Mouse (Mus musculus) thymus, postnatal 36 days (tissue): Measurements from ENCODE around the gene Lcp1.

ENCODE experiments used
- DNase-seq, 2 experiments: peaks; one replicate each; pipeline ENCODE4 v3.0.0; 2022; ENCODE audit warnings: mixed read lengths in 2 of 2

Lcp1 gene

GRCm38 (mm10) chr14:75176425-75177045 is 45.6 kb downstream of the Lcp1 start:
- DNase-seq = peak; percentile 68 to 73

GRCm38 (mm10) chr14:75177400-75177799 is 46.5 kb downstream of the Lcp1 start:
- no peak for DNase-seq

- peak; percentile 77 to 82 for DNase-seq
These were observed 47.5 kb downstream of the Lcp1 start for GRCm38 (mm10) chr14:75178384-75178793.

- peak; percentile 65 to 66 for DNase-seq
These were observed 47.9 kb downstream of the Lcp1 start for GRCm38 (mm10) chr14:75178801-75179211.

- peak; percentile 76 to 82 for DNase-seq
These were observed 48.5 kb downstream of the Lcp1 start for GRCm38 (mm10) chr14:75179255-75179963.

GRCm38 (mm10) chr14:75180551-75180978 is 49.7 kb downstream of the Lcp1 start:
- peak; percentile 25 to 39 for DNase-seq

- DNase-seq = no peak
These were observed 50.4 kb downstream of the Lcp1 start for GRCm38 (mm10) chr14:75181062-75181935.

- DNase-seq = no peak
These were observed 51.5 kb downstream of the Lcp1 start for GRCm38 (mm10) chr14:75182378-75182777.

- DNase-seq = no peak
These were observed 51.9 kb downstream of the Lcp1 start for GRCm38 (mm10) chr14:75182831-75183230.

GRCm38 (mm10) chr14:75184069-75184790 is 53.3 kb downstream of the Lcp1 start:
- peak in 1 of 2 experiments; percentile 16 for DNase-seq

- no peak for DNase-seq
These were observed 55.1 kb downstream of the Lcp1 start for GRCm38 (mm10) chr14:75185796-75186594.

- no peak for DNase-seq
These were observed 56.0 kb downstream of the Lcp1 start for GRCm38 (mm10) chr14:75186858-75187415.

GRCm38 (mm10) chr14:75188521-75188920 is 57.6 kb downstream of the Lcp1 start:
- no peak for DNase-seq

GRCm38 (mm10) chr14:75189031-75189430 is 58.1 kb downstream of the Lcp1 start:
- DNase-seq = no peak

- no peak for DNase-seq
These were observed 59.8 kb downstream of the Lcp1 start for GRCm38 (mm10) chr14:75190683-75191082.

GRCm38 (mm10) chr14:75192427-75192826 is 61.5 kb downstream of the Lcp1 start:
- DNase-seq = no peak

GRCm38 (mm10) chr14:75192858-75193257 is 62.0 kb downstream of the Lcp1 start:
- no peak for DNase-seq

- DNase-seq = no peak
These were observed 64.6 kb downstream of the Lcp1 start for GRCm38 (mm10) chr14:75195530-75195929.

GRCm38 (mm10) chr14:75197027-75197426 is 66.1 kb downstream of the Lcp1 start:
- DNase-seq = peak; percentile 34 to 39

GRCm38 (mm10) chr14:75197660-75198059 is 66.8 kb downstream of the Lcp1 start:
- peak in 1 of 2 experiments; percentile 33 for DNase-seq

GRCm38 (mm10) chr14:75205363-75206051 is 74.6 kb downstream of the Lcp1 start:
- no peak for DNase-seq
